Mouse (Mus musculus): Measurements from ENCODE around the gene Actl6b. TPM values are rescaled to one million over a fixed set of nuclear protein-coding genes. Genes with fewer than 3 reads are reported as not detected.

Gene Actl6b
- polyA plus RNA-seq (2014; fragmentation: Nextera tagmentation; extraction: Ambion mirVana) = 0.26 TPM in 1 of 2 replicates, not detected in the other

- 2% methylated on average over 37 of the region's 37 CpGs for WGBS
These were observed at the start of gene Actl6b for GRCm38 (mm10) chr5:137553411-137553837. TSS of gene Actl6b (plus strand) at chr5:137553517.

GRCm38 (mm10) chr5:137504041-137504440 lies 49.3 kb upstream of the Actl6b start:
- WGBS = 69% methylated on average over 6 of the region's 6 CpGs
- H3K4me1 ChIP-seq (ENCODE audit: insufficient read depth) = peaks cover 5% of the 10 kb centered on the region; the same call in 1 of the 2 replicates
- peak; percentile 35 for TF ChIP-seq CTCF (IDR thresholded peaks at IDR 0.05; ENCODE audit: low read depth)
- no peaks in the 10 kb centered on the region for H3K9me3 ChIP-seq (ENCODE audit: low read depth, low read length)
- H3K4me3 ChIP-seq (ENCODE audit: low read depth, low read length) = no peak overlapping the region
- H3K27me3 ChIP-seq (ENCODE audit: insufficient read depth, low read length) = no peaks in the 10 kb centered on the region
- no peak overlapping the region for H3K27ac ChIP-seq (ENCODE audit: low read depth)
- ATAC-seq (ENCODE audit: insufficient read depth) (no peak), DNase-seq (no peak)
- no peak overlapping the region for H3K9ac ChIP-seq
- peaks cover 12% of the 10 kb centered on the region for H3K36me3 ChIP-seq (ENCODE audit: insufficient read depth)
- no peak overlapping the region for H3K4me2 ChIP-seq

More at GRCm38 (mm10) chr5:137553411-137553837, at the start of gene Actl6b:
- Histone ChIP-seq H3K36me3 (ENCODE audit: insufficient read depth) (no peaks in the 10 kb centered on the region), H3K4me1 (ENCODE audit: insufficient read depth) (no peaks in the 10 kb centered on the region), H3K27ac (ENCODE audit: low read depth) (no peak within 1 kb of the TSS), H3K9ac (no peak within 1 kb of the TSS), H3K4me3 (ENCODE audit: low read depth, low read length) (peak within 1 kb of the TSS; percentile 10; the same call in 1 of the 2 replicates), H3K9me3 (ENCODE audit: low read depth, low read length) (no peaks in the 10 kb centered on the region), H3K27me3 (ENCODE audit: insufficient read depth, low read length) (peaks cover 16% of the 10 kb centered on the region), H3K4me2 (peak within 1 kb of the TSS; percentile 51)
- ATAC-seq (ENCODE audit: insufficient read depth) (peak; percentile 73), DNase-seq (peak; percentile 85)
- no peak for TF ChIP-seq CTCF (IDR thresholded peaks at IDR 0.05; ENCODE audit: low read depth)

DNA sequence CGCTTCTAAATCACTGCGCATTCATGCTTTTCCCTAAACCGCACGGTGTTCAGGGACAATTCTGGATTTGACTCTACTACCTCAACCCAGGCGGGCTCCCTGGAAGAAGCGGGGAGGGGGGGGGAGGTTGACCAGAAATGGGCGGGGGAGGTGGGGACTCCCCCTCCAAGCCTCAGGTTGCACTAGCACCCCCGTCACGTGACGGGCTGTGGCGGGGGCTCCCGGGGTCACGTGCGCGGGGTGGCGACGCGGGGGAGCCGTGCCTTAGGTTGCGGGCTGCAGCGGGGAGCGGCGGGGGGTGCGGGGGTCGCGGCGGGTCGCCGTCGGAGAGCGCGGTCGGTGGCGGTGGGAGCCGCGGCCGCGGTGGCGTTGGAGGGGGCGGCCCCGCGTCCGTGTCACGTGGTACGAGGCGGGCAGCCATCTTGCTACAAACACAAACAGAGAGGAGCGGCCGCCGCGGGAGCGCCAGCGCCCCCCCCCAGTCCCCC lies 43.3 kb upstream of the Actl6b start:
- Histone ChIP-seq H3K4me1 (ENCODE audit: insufficient read depth) (0 out of 2 replicates have a peak, but pooled peaks cover 10% of the 10 kb centered on the region), H3K4me3 (ENCODE audit: low read depth, low read length) (peak overlapping the region; percentile 95), H3K36me3 (ENCODE audit: insufficient read depth) (peaks cover 8% of the 10 kb centered on the region), H3K9ac (peak overlapping the region; percentile 98), H3K27me3 (ENCODE audit: insufficient read depth, low read length) (no peaks in the 10 kb centered on the region), H3K27ac (ENCODE audit: low read depth) (peak overlapping the region; percentile 84), H3K4me2 (peak overlapping the region; percentile 89), H3K9me3 (ENCODE audit: low read depth, low read length) (no peaks in the 10 kb centered on the region)
- ATAC-seq (ENCODE audit: insufficient read depth) (peak; percentile 72), DNase-seq (peak; percentile 84)
- WGBS = 2% methylated on average over 41 of the region's 52 CpGs
- no peak for TF ChIP-seq CTCF (IDR thresholded peaks at IDR 0.05; ENCODE audit: low read depth)

GRCm38 (mm10) chr5:137510573-137511390 lies 42.5 kb upstream of the Actl6b start:
- H3K4me3 ChIP-seq (ENCODE audit: low read depth, low read length) = peak overlapping the region; percentile 95
- H3K9me3 ChIP-seq (ENCODE audit: low read depth, low read length) = no peaks in the 10 kb centered on the region
- no peaks in the 10 kb centered on the region for H3K27me3 ChIP-seq (ENCODE audit: insufficient read depth, low read length)
- no peak for TF ChIP-seq CTCF (IDR thresholded peaks at IDR 0.05; ENCODE audit: low read depth)
- H3K36me3 ChIP-seq (ENCODE audit: insufficient read depth) = peaks cover 8% of the 10 kb centered on the region
- 0 out of 2 replicates have a peak, but pooled peaks cover 10% of the 10 kb centered on the region for H3K4me1 ChIP-seq (ENCODE audit: insufficient read depth)
- peak overlapping the region; percentile 89 for H3K4me2 ChIP-seq
- H3K27ac ChIP-seq (ENCODE audit: low read depth) = peak overlapping the region; percentile 84
- whole genome bisulfite sequencing = 1% methylated on average over 47 of the region's 83 CpGs
- peak overlapping the region; percentile 98 for H3K9ac ChIP-seq
- DNase-seq (peak; percentile 36), ATAC-seq (ENCODE audit: insufficient read depth) (peak; percentile 50; the same call in 1 of the 2 replicates)

GRCm38 (mm10) chr5:137511706-137512105 lies 41.6 kb upstream of the Actl6b start:
- TF ChIP-seq CTCF (IDR thresholded peaks at IDR 0.05; ENCODE audit: low read depth) = no peak
- no peaks in the 10 kb centered on the region for H3K9me3 ChIP-seq (ENCODE audit: low read depth, low read length)
- DNase-seq (no peak), ATAC-seq (ENCODE audit: insufficient read depth) (no peak)
- H3K36me3 ChIP-seq (ENCODE audit: insufficient read depth) = peaks cover 8% of the 10 kb centered on the region
- peak overlapping the region; percentile 89 for H3K4me2 ChIP-seq
- 59% methylated on average over 3 of the region's 3 CpGs for WGBS
- no peak overlapping the region for H3K27ac ChIP-seq (ENCODE audit: low read depth)
- no peaks in the 10 kb centered on the region for H3K27me3 ChIP-seq (ENCODE audit: insufficient read depth, low read length)
- H3K4me3 ChIP-seq (ENCODE audit: low read depth, low read length) = peak overlapping the region; percentile 95
- H3K4me1 ChIP-seq (ENCODE audit: insufficient read depth) = 0 out of 2 replicates have a peak, but pooled peaks cover 10% of the 10 kb centered on the region
- H3K9ac ChIP-seq = peak overlapping the region; percentile 98; the same call in 1 of the 2 replicates

GRCm38 (mm10) chr5:137512847-137513794 lies 40.2 kb upstream of the Actl6b start:
- WGBS = 77% methylated on average over 11 of the region's 11 CpGs
- ATAC-seq (ENCODE audit: insufficient read depth) = no peak
- Histone ChIP-seq H3K9me3 (ENCODE audit: low read depth, low read length) (no peaks in the 10 kb centered on the region), H3K36me3 (ENCODE audit: insufficient read depth) (peaks cover 17% of the 10 kb centered on the region), H3K9ac (no peak overlapping the region; the same call in 1 of the 2 replicates), H3K4me1 (ENCODE audit: insufficient read depth) (0 out of 2 replicates have a peak, but pooled peaks cover 10% of the 10 kb centered on the region), H3K27ac (ENCODE audit: low read depth) (no peak overlapping the region), H3K27me3 (ENCODE audit: insufficient read depth, low read length) (no peaks in the 10 kb centered on the region), H3K4me3 (ENCODE audit: low read depth, low read length) (no peak overlapping the region), H3K4me2 (0 out of 2 replicates have a peak overlapping the region, but pooled peaks have one; percentile 3)
- TF ChIP-seq CTCF (IDR thresholded peaks at IDR 0.05; ENCODE audit: low read depth) = peak; percentile 74
- DNase-seq = peak; percentile 64
